Mouse (Mus musculus) kidney, postnatal 0 days (tissue): ENCODE data around the gene Gm21149. TPM values are rescaled to one million over a fixed set of nuclear protein-coding genes. Genes with fewer than 3 reads are reported as not detected.
"Not testable (repeated sequence)": the region's sequence is repeated elsewhere in the genome, so short reads cannot be mapped to it uniquely, and the experiment has no call there.

Source experiments
- ATAC-seq: fragments of 200-750 bp; cut with Nextera tagmentation; replicated peaks from 2 replicates; pipeline ENCODE4 v1.8.0; 2017; ENCODE audit warnings: low read depth, moderate number of reproducible peaks, moderate TSS enrichment, moderate library complexity; ENCODE audit not compliant: low FRiP score
- DNase-seq: peaks from one replicate; pipeline ENCODE4 v3.0.0-alpha.2; 2016; ENCODE audit warnings: low spot score
- H3K27ac ChIP-seq: fragments of 300-500 bp; sonication (generic); 2 replicates; pipeline ENCODE4 v1.5.1; 2014; ENCODE audit warnings: mild to moderate bottlenecking
- H3K27me3 ChIP-seq: fragments of 300-500 bp; sonication (generic); 2 replicates; pipeline ENCODE4 v1.6.1; 2014; ENCODE audit warnings: low read length, mixed read lengths; ENCODE audit not compliant: insufficient read depth
- H3K36me3 ChIP-seq: fragments of 300-500 bp; sonication (generic); 2 replicates; pipeline ENCODE4 v1.6.1; 2014; ENCODE audit warnings: low read length, mixed read lengths; ENCODE audit not compliant: insufficient read depth
- H3K4me1 ChIP-seq: fragments of 300-500 bp; sonication (generic); replicated peaks from 2 replicates; pipeline ENCODE4 v1.6.1; 2014; ENCODE audit warnings: antibody characterized with exemption, low read length, mixed read lengths; ENCODE audit not compliant: insufficient read depth
- H3K4me2 ChIP-seq: fragments of 300-500 bp; sonication (generic); 2 replicates; pipeline ENCODE4 v1.6.1; 2014; ENCODE audit warnings: mild to moderate bottlenecking, low read length, moderate library complexity, mixed read lengths
- H3K4me3 ChIP-seq: fragments of 300-500 bp; sonication (generic); replicated peaks from 2 replicates; pipeline ENCODE4 v1.5.1; 2014; ENCODE audit warnings: low read depth, low read length
- H3K9ac ChIP-seq: fragments of 300-500 bp; sonication (generic); 2 replicates; pipeline ENCODE4 v1.6.1; 2014; ENCODE audit warnings: low read depth, low read length
- H3K9me3 ChIP-seq: fragments of 300-500 bp; sonication (generic); replicated peaks from 2 replicates; pipeline ENCODE4 v1.6.1; 2016; ENCODE audit warnings: low read length, inconsistent platforms, mixed read lengths
- CTCF ChIP-seq: IDR thresholded peaks from 2 replicates; pipeline ENCODE4 v1.5.1; 2016; ENCODE audit warnings: antibody characterized with exemption, low read depth, mild to moderate bottlenecking, moderate library complexity
- WGBS: fragments of 180-500 bp; shearing (Covaris S2); extraction: QIAGEN DNeasy Blood & Tissue Kit; methylation state at CpG from one replicate; pipeline ENCODE4 v1.1.7; 2014; 5-methylcytosine and 5-hydroxymethylcytosine counted together
- polyA plus RNA-seq: library from polyadenylated mRNA; unstranded; fragments of >200 nt; fragmentation: Nextera tagmentation; extraction: Ambion mirVana; gene quantifications from 2 replicates; pipeline ENCODE4 v1.2.1, GENCODE M21; 2015

The Gm21149 gene
- polyA plus RNA-seq, result not detected in 2 replicates

GRCm38 (mm10) chr5:15476423-15476822, at the start of gene Gm21149:
Gene Gm21149 (minus strand): TSS chr5:15476523.
- not testable (repeated sequence) for H3K27ac ChIP-seq, H3K27me3 ChIP-seq, ATAC-seq, H3K4me1 ChIP-seq, H3K4me3 ChIP-seq, H3K4me2 ChIP-seq, H3K36me3 ChIP-seq, DNase-seq, H3K9me3 ChIP-seq, H3K9ac ChIP-seq
- 57% methylated on average over 1 of the region's 1 CpGs for WGBS

- not testable (repeated sequence) for H3K4me3 ChIP-seq, DNase-seq, H3K27ac ChIP-seq, H3K27me3 ChIP-seq, H3K9me3 ChIP-seq, H3K36me3 ChIP-seq, H3K9ac ChIP-seq, ATAC-seq, H3K4me2 ChIP-seq, H3K4me1 ChIP-seq
- peak; percentile 45 for TF ChIP-seq CTCF
Measured at GRCm38 (mm10) chr5:15522470-15522869, 46.1 kb upstream of the Gm21149 start.

GRCm38 (mm10) chr5:15522028-15522427, 45.7 kb upstream of the Gm21149 start:
- not testable (repeated sequence) for H3K36me3 ChIP-seq, H3K4me2 ChIP-seq, H3K27me3 ChIP-seq, H3K4me1 ChIP-seq, H3K27ac ChIP-seq, H3K9me3 ChIP-seq, H3K4me3 ChIP-seq, DNase-seq, H3K9ac ChIP-seq
- 38% methylated on average over 2 of the region's 2 CpGs for WGBS
- 0 out of 2 replicates have a peak, but pooled peaks have one; percentile 65 for ATAC-seq

GRCm38 (mm10) chr5:15520418-15520817, 44.1 kb upstream of the Gm21149 start:
- 20% methylated on average over 5 of the region's 5 CpGs for WGBS
- not testable (repeated sequence) for H3K36me3 ChIP-seq, H3K4me2 ChIP-seq, H3K27me3 ChIP-seq, H3K9ac ChIP-seq, H3K9me3 ChIP-seq, ATAC-seq, H3K27ac ChIP-seq, H3K4me1 ChIP-seq, H3K4me3 ChIP-seq
- TF ChIP-seq CTCF, result peak; percentile 51
- peak; percentile 48 for DNase-seq

GRCm38 (mm10) chr5:15517150-15517549, 40.8 kb upstream of the Gm21149 start:
- ATAC-seq, H3K4me1 ChIP-seq, H3K36me3 ChIP-seq, DNase-seq, H3K9ac ChIP-seq, H3K27me3 ChIP-seq, H3K4me2 ChIP-seq, H3K27ac ChIP-seq, H3K4me3 ChIP-seq, H3K9me3 ChIP-seq: not testable (repeated sequence)
- 74% methylated on average over 2 of the region's 2 CpGs for WGBS

GRCm38 (mm10) chr5:15512236-15512635, 35.9 kb upstream of the Gm21149 start:
- peak; percentile 69; the same call in 1 of the 2 replicates for ATAC-seq
- H3K27me3 ChIP-seq, DNase-seq, H3K27ac ChIP-seq, H3K4me1 ChIP-seq, H3K9me3 ChIP-seq, H3K9ac ChIP-seq, H3K4me3 ChIP-seq, H3K36me3 ChIP-seq, H3K4me2 ChIP-seq: not testable (repeated sequence)
- 61% methylated on average over 3 of the region's 3 CpGs for WGBS

GRCm38 (mm10) chr5:15509911-15510310, 33.6 kb upstream of the Gm21149 start:
- not testable (repeated sequence) for H3K9ac ChIP-seq, H3K4me2 ChIP-seq, H3K4me3 ChIP-seq, H3K27ac ChIP-seq, DNase-seq, H3K9me3 ChIP-seq, H3K27me3 ChIP-seq, ATAC-seq, H3K4me1 ChIP-seq, H3K36me3 ChIP-seq
- 81% methylated on average over 1 of the region's 1 CpGs for WGBS
